Mouse (Mus musculus) liver, adult 10 weeks (tissue): Measurements from ENCODE around the gene Mras. TPM values are rescaled to one million over a fixed set of nuclear protein-coding genes. Genes with fewer than 3 reads are reported as not detected.

ENCODE experiments used
- polyA plus RNA-seq: library from polyadenylated mRNA; stranded (reverse); fragments of 350-450 nt; fragmentation: Illumina TruSeq; extraction: RNeasy Lipid Tissue Mini Kit (QIAGEN cat#74804); gene quantifications from one replicate; pipeline ENCODE4 v1.2.3, GENCODE M21; 2014; ENCODE audit warnings: low read depth, low replicate concordance

The Mras gene
- 2.1 TPM for polyA plus RNA-seq

DNA sequence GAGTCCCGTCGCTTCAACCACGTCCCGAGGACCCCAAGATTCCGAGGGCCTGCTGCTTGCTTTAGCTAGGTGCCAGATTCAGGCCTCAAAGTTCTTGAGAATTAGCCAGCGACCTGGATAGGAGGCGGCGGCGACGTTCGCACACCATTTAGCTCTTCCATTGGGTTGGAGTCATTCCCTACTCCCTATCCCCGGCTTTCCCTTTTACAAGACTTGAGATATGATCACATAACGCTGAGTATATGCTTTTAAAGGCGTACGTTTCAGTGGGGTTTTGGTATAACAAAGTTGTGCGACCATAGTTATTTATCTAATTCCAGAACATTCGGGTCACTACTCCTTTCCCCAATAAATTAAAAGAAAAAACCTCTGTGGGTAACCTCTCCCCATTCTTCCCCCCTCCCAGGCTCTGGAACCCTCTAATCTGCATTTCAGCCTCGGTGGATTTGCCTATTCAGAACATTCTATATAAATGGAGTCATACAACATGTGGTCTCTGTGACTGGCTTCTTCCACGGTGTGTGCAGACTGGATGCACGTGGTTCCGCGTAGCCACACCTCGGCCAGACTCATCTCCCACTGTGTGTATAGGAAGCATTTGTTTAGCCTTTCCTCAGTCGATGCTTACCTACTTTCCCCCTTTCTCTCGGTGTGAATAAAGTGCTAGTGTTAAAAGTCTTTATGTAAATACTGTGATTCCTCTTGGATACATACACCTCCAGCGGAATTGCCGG is at the start of gene Mras:
Gene Mras (minus strand): TSS at position 351 of the 734 bp plus-strand sequence.

DNA sequence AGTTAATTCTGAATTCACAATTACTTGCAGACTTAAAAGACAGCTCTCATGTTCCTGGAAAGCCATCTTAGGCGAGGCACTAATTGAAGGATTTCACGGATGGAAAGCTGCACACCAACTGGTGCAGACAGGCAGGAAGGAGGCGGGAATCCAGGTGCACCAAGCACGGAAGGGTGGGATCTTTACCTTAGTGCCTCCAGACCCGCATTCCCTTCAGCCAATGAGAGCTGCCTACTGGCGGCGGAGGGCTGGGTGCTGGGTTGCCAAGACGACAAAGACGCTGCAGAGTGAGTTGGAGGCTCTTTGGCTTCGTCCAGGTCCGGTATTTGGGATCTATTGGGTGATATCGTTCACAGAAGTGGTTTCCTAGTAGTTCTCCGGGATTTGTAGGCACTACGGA is 14.0 kb upstream of the Mras start, which contains the start of gene Nme9:
Gene Nme9 (plus strand): TSS at position 315 of the 400 bp plus-strand sequence.

DNA sequence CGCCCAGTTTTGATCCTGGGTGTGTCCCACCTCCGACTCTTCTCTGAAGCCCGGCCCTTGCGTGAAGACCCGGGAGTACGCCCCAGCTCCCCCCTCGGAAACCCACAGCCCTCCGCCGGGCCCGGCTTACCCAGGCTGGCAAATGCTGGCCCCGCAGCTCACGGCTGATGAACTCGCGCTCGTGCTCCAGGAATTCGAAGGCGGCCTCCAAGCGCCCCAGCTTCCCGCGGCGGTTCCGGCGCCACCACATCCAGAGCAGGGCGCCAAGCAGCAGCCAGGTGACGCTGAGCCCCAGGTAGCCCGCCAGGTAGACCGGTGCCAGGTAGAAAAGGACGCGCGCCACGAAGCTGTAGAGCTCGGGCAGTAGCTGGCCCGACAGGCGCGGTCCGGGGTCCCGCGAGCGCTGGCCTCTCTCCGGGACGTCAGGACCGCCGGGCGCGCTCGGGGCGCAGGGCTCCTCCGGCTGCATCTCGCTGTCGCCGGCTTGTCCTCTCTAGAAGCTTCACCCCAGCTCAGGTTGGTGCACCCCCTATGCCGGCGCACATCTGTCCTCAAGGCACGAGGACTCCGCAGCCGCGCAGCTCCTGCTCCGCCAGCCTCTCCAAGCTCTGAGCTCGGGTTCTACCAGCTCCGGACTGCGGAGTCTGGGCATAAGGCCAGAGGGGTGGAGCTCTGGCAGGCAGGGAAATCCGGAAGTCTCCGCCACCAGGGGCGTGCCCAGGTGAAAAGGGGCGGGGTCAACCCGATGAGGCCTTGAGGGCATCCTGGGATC is 79.1 kb downstream of the Mras start, which contains the start of gene Esyt3:
Gene Esyt3 (minus strand): TSS at position 637 of the 772 bp plus-strand sequence.

Other genes starting within 250 kb of the Mras start
- not detected for gene Faiml, start 200.1 kb downstream of the Mras start, polyA plus RNA-seq
- 16.0 TPM for gene Cep70, start 194.0 kb downstream of the Mras start, polyA plus RNA-seq
- 0.11 TPM for gene Esyt3, start 78.8 kb downstream of the Mras start, polyA plus RNA-seq
- gene Nme9, start 14.1 kb upstream of the Mras start, polyA plus RNA-seq = not detected
- 12.1 TPM for gene Armc8, start 131.5 kb upstream of the Mras start, polyA plus RNA-seq
- gene Dbr1, start 138.4 kb upstream of the Mras start, polyA plus RNA-seq = 8.0 TPM
- not detected for gene A4gnt, start 175.1 kb upstream of the Mras start, polyA plus RNA-seq
- gene Dzip1l, start 192.1 kb upstream of the Mras start, polyA plus RNA-seq = 0.19 TPM